Mouse (Mus musculus) cortical plate, adult 2 months (tissue): ENCODE data around the gene Gm49388.
"Not testable (repeated sequence)": the region's sequence is repeated elsewhere in the genome, so short reads cannot be mapped to it uniquely, and the experiment has no call there.

ENCODE experiments used
- CTCF ChIP-seq: fragments of 200-500 bp; IDR thresholded peaks from 2 replicates; pipeline ENCODE4 v1.5.1; 2011; ENCODE audit warnings: mild to moderate bottlenecking, control low read depth, low read length; ENCODE audit not compliant: insufficient read depth; ENCODE audit errors: extremely low read depth
- POLR2A ChIP-seq: fragments of 200-500 bp; IDR thresholded peaks from 2 replicates; pipeline ENCODE4 v1.6.1; 2011; ENCODE audit warnings: mild to moderate bottlenecking, low read length, control low read depth; ENCODE audit not compliant: insufficient read depth; ENCODE audit errors: extremely low read depth

GRCm38 (mm10) chr7:127775837-127776236 lies 9.6 kb upstream of the Gm49388 start:
- TF ChIP-seq POLR2A, CTCF: not testable (repeated sequence)
